Mouse (Mus musculus): ENCODE measurements around the gene Stk16.

- no peak for TF ChIP-seq CTCF (IDR thresholded peaks at IDR 0.05; ENCODE audit: low read depth)
- no peak for TF ChIP-seq EP300 (IDR thresholded peaks at IDR 0.05; ENCODE audit: low read depth)
These were observed 21.1 kb downstream of the Stk16 start, which contains the start of gene A630095N17Rik for GRCm38 (mm10) chr1:75231664-75232152.

All from liver, postnatal 0 days (tissue).